Mouse (Mus musculus): ENCODE data around the gene Nfkbid. TPM values are rescaled to one million over a fixed set of nuclear protein-coding genes. Genes with fewer than 3 reads are reported as not detected.

The Nfkbid gene
- total RNA-seq, 2 experiments from 2014 or later = 0.20 to 0.47 TPM

- intact Hi-C loops (cut with DNase I) = no loop called here
- DNase-seq (ENCODE audit: low spot score) = no peak
Observed at GRCm38 (mm10) chr7:30423071-30423641, 1.6 kb downstream of the Nfkbid start.

GRCm38 (mm10) chr7:30429327-30429726, 7.8 kb downstream of the Nfkbid start:
- intact Hi-C loops (cut with DNase I) = no loop called here

GRCm38 (mm10) chr7:30430191-30430590, 8.7 kb downstream of the Nfkbid start:
- intact Hi-C loops (cut with DNase I) = no loop called here
- no peak for DNase-seq (ENCODE audit: low spot score)

More at GRCm38 (mm10) chr7:30429327-30429726, 7.8 kb downstream of the Nfkbid start:
- no peak for DNase-seq (ENCODE audit: low spot score)

GRCm38 (mm10) chr7:30431793-30432192, 10.3 kb downstream of the Nfkbid start:
- intact Hi-C loops (cut with DNase I) = loop anchor here (1.0 kb wide), 1 partner anchor 58 kb away; no protein-coding TSS in a partner anchor

GRCm38 (mm10) chr7:30434238-30434637, 12.7 kb downstream of the Nfkbid start:
- intact Hi-C loops (cut with DNase I) = no loop called here
- DNase-seq (ENCODE audit: low spot score) = no peak

More at GRCm38 (mm10) chr7:30431793-30432192, 10.3 kb downstream of the Nfkbid start:
- no peak for DNase-seq (ENCODE audit: low spot score)

GRCm38 (mm10) chr7:30434701-30435100, 13.2 kb downstream of the Nfkbid start:
- DNase-seq (ENCODE audit: low spot score) = no peak
- intact Hi-C loops (cut with DNase I) = no loop called here

GRCm38 (mm10) chr7:30435156-30435555, 13.6 kb downstream of the Nfkbid start:
- intact Hi-C loops (cut with DNase I) = no loop called here
- DNase-seq (ENCODE audit: low spot score) = no peak

GRCm38 (mm10) chr7:30436879-30437278, 15.3 kb downstream of the Nfkbid start:
- intact Hi-C loops (cut with DNase I) = no loop called here
- no peak for DNase-seq (ENCODE audit: low spot score)

GRCm38 (mm10) chr7:30439734-30440133, 18.2 kb downstream of the Nfkbid start:
- no peak for DNase-seq (ENCODE audit: low spot score)
- intact Hi-C loops (cut with DNase I) = loop anchor here (5.0 kb wide), 1 partner anchor 53 kb away; the partner anchor contains the start of gene Prodh2

GRCm38 (mm10) chr7:30440697-30441096, 19.2 kb downstream of the Nfkbid start:
- DNase-seq (ENCODE audit: low spot score) = no peak
- intact Hi-C loops (cut with DNase I) = loop anchor here (5.0 kb wide), 1 partner anchor 52 kb away; the partner anchor contains the start of gene Prodh2

GRCm38 (mm10) chr7:30443696-30444095, 22.2 kb downstream of the Nfkbid start:
- no peak for DNase-seq (ENCODE audit: low spot score)
- intact Hi-C loops (cut with DNase I) = loop anchor here (5.0 kb wide), 1 partner anchor 49 kb away; the partner anchor contains the start of gene Prodh2

GRCm38 (mm10) chr7:30444154-30444970, 22.8 kb downstream of the Nfkbid start:
- no peak for DNase-seq (ENCODE audit: low spot score)
- intact Hi-C loops (cut with DNase I) = loop anchor here (5.0 kb wide), 1 partner anchor 48 kb away; the partner anchor contains the start of gene Prodh2

GRCm38 (mm10) chr7:30444971-30445751, 23.6 kb downstream of the Nfkbid start, which contains the start of gene Aplp1:
Aplp1 (minus strand) TSS chr7:30445535.
- intact Hi-C loops (cut with DNase I) = loop anchor here (5.0 kb wide), 1 partner anchor 47 kb away; the partner anchor contains the start of gene Prodh2
- no peak for DNase-seq (ENCODE audit: low spot score)

- intact Hi-C loops (cut with DNase I) = no loop called here
- no peak for DNase-seq (ENCODE audit: low spot score)
Observed at GRCm38 (mm10) chr7:30450241-30450640, 28.7 kb downstream of the Nfkbid start.

- DNase-seq (ENCODE audit: low spot score) = no peak
- intact Hi-C loops (cut with DNase I) = no loop called here
Observed at GRCm38 (mm10) chr7:30453327-30453726, 31.8 kb downstream of the Nfkbid start.

- DNase-seq (ENCODE audit: low spot score) = no peak
- intact Hi-C loops (cut with DNase I) = no loop called here
Observed at GRCm38 (mm10) chr7:30453766-30454165, 32.2 kb downstream of the Nfkbid start.

- DNase-seq (ENCODE audit: low spot score) = no peak
- intact Hi-C loops (cut with DNase I) = no loop called here
Observed at GRCm38 (mm10) chr7:30454259-30454658, 32.7 kb downstream of the Nfkbid start.

GRCm38 (mm10) chr7:30456487-30456886, 35.0 kb downstream of the Nfkbid start:
- intact Hi-C loops (cut with DNase I) = no loop called here

GRCm38 (mm10) chr7:30456911-30457628, 35.5 kb downstream of the Nfkbid start:
- DNase-seq (ENCODE audit: low spot score) = no peak
- intact Hi-C loops (cut with DNase I) = no loop called here

More at GRCm38 (mm10) chr7:30456487-30456886, 35.0 kb downstream of the Nfkbid start:
- DNase-seq (ENCODE audit: low spot score) = no peak
